Mouse (Mus musculus): Measurements from ENCODE around the gene Nphp3.
A peak's percentile ranks its signal among the peaks of the same experiment; 100 is the strongest.

Gene Nphp3

DNA sequence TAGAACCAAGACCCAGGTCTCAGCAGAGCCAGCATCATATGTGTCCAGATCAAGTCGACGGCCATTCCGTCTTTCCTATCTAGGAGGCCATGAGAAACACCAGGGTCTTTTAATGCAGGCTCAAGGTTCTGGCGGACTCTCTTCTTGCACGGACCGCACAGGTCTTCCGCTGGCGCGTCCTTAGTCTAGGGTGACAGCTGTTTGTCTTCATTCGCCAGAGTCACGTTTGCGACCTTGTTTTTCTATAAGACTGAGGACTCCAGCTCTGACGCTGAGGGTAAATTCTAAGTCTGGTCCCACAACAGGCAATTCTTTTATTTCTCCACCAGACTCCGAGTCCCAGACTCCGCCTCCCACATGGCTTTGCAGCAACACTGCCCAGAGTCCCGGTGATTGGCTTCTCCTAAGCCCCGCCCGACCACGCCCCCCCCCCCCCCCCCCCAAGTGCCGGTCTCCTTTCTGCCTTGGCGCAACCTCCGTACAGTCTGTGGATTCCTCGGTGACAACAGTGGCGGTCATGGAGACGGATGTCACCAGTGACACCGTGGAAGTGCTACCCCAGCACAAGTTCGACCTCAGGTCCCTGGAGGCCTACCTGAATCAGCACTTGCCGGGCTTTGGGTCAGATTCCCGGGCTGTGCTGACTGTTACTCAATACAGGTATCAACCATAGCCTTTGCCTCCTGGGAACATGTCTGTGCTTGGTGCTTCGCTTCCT is 61.1 kb downstream of the Nphp3 start, which contains the start of gene Acad11:
TSS of gene Acad11 (plus strand) at position 134 of the 718 bp plus-strand sequence.
- DNase-seq (ENCODE audit: low read depth, low spot score) = peak; percentile 92

DNA sequence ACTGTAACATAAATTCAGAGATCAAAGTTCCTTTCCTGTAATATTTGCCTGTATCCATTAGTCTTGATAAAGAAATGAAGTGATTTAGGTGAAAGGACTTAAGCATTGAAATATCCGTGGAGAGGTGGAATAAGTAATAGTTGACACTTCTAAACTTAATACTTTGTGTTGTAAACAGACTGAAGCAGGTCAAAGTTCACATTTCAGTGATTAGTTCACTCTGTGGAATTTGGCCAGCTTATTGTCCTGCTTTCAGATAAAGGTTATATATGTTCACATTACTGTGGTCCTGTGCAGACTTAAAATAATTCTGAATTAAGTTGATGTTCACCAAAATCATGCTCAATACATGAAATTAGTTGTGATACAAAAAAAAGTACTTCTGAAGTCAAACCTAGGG is 62.2 kb downstream of the Nphp3 start:
- DNase-seq (ENCODE audit: low read depth, low spot score) = no peak

DNA sequence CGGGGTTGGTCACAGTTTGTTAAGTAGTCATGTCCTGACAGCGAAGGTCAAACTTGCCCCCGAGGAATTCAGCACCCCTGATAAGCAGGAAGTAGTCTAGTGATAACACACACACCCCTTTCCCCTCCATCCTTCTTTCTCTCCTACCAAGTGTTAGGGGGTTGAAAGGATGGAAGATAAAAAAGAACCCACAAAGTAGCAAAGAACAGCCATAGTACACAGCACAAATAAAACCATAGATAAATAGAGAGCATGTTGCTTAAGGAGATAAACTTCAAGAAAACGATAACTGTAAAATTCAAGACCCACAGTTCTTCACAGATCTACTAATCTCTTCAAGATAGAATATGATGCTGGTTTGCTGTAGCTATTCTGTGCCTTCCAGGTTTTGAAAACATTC is 67.9 kb downstream of the Nphp3 start:
- no peak for DNase-seq (ENCODE audit: low read depth, low spot score)

DNA sequence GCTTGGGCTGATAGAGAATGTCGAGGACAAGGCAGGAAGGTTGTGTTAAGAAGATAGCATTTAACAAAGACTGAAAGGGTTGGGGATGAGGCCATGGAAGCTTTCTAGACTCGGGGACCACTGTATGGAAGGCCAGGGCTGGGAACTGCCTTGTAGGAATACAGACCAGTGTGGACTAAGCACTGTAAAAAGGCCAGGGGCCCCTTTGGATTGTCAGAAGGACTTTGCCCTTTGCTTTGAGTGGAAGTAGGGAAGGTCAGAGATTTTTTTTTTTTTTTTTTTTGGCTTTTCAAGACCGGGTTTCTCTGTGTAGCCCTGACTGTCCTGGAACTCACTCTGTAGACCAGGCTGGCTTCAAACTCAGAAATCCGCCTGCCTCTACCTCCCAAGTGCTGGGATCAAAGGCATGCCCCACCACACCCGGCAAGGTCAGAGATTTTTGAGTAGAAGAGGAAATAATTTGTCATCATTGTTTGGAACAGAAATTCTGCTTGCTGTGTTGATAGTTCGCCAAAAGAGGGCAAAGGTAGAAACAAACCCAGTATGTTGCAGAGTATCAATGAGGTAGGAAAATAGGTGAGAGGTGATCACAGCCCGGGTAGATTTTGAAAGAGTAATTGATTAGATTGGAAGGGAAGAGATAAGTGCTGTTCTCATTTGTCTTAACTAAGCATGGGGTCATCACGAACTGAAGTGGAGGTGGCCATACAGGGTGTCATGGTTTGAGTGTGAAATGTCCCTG is 68.7 kb downstream of the Nphp3 start:
- no peak for DNase-seq (ENCODE audit: low read depth, low spot score)

DNA sequence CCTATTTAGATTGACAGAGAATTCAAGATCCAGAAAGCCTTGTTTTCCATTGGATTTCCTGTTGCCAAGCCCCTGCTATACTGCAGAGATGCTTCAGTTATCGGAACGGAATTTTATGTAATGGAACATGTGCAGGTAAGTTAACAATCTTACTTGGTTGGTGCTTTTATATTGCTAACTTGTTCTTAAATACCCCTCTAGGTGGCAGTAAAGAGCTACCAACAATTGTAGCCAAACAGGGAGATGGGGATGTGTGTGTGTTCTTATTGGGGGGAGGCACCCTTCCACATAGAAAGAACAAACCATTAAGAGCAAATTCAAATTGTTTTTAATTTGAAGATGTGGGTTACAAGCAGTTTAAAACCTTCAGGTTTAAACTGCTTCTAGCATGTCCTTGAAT is 73.5 kb downstream of the Nphp3 start:
- DNase-seq (ENCODE audit: low read depth, low spot score) = peak; percentile 31

DNA sequence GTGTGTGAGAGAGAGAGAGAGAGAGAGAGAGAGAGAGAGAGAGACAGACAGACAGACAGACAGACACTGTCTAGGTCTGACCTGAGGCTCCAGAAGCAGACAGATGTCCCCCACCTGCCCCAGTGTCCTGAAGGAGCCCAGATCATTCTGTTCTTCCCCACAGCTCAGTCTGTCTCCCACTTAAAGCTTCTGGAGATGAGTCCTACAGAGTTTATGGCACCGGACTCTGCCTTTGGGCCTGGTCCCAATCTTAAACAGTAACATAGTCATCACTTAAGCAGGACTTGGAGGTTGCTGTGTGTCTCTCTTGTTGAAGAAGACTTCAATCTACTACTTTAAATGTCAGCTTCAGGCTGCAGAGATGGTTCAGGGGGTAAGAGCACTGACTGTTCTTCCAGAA is 76.4 kb downstream of the Nphp3 start:
- no peak for DNase-seq (ENCODE audit: low read depth, low spot score)

DNA sequence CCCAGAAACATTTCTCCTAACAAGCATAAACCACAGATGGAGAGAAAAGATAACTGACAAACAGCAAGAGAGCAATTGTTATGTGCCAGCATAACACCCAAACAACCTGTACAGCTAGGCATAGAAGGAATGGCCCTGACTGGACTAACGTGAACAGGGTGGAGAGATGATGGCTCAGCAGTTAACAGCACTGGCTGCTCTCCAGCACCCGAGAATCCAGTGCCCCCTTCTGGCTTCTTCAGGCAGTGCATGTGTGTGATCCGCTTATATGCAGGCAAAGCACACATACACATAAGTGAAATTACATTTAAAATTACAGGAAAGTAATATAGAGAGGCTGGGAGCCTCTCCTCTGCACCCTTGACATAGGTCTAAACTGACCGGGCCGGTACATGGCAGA is 77.0 kb downstream of the Nphp3 start:
- peak; percentile 38 for DNase-seq (ENCODE audit: low read depth, low spot score)

DNA sequence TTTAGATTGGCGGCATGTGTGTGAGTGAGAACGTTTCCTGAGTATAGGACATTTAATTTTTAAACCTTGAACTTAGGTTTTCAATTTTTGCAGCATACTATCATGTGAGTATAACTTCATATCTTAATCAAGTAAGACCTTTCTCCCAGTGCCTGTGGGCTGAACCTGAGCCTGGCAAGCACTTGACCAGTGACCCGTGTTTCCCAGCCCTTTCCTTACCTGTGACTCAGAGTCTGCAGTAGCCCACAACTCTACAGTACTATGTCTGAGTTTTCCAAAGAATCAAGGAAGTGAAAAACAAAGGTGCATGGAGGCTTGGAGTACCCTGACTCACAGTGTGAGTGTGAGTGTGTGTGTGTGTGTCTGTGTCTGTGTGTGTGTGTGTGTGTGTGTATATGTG is 77.7 kb downstream of the Nphp3 start:
- no peak for DNase-seq (ENCODE audit: low read depth, low spot score)

DNA sequence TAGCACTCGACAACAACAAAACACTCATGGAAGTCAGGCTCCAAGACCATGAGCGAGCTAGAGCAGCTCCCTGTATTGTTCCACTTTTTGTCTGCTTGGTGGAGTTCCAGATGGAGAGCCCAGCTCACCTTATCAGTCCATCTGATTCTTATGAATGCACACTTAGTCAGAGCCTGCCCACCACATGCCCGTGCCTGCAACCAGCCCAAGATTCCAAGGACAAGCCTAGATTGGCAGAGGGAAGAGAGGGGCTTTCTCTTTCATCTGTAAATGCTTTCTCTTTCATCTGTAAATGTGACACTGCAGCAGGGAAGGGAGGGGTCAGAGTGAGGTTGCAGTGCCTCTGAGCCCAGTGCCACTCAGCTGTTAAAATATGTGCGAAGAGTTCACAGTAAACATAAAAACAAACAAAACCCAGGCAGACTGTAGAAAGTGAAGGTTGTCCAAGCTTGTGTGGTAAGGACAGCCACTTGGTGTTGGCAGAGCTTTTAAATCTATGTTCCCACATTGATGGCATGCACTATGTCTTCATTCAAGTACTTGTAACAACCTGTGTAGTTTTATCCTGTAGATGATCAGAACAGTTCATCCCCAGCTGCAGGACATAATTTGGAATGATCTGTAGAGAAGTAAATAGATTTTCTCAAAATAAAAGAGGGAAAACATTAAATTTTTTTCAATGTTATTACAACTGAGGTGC is 83.5 kb downstream of the Nphp3 start:
- DNase-seq (ENCODE audit: low read depth, low spot score) = no peak

DNA sequence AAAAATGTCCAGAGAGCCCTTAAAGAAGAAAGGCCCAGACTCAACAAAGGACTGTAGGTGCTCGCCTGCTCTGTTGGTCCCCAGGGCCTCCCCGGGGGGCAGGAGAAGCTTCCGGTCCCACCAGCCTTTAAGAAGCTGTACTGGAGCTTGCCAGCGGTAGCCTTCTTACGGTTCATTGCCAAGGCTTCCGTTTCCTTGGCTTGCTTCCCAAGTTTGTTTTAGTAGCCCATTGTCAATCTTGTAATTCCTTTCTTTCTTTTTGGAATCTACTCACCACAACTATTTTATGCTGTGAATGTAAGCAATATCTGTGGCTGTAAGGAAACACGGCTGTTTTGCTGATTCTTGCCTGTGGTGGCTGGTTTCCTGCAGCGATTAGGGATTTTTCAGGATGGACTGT is 86.2 kb downstream of the Nphp3 start:
- DNase-seq (ENCODE audit: low read depth, low spot score) = no peak

DNA sequence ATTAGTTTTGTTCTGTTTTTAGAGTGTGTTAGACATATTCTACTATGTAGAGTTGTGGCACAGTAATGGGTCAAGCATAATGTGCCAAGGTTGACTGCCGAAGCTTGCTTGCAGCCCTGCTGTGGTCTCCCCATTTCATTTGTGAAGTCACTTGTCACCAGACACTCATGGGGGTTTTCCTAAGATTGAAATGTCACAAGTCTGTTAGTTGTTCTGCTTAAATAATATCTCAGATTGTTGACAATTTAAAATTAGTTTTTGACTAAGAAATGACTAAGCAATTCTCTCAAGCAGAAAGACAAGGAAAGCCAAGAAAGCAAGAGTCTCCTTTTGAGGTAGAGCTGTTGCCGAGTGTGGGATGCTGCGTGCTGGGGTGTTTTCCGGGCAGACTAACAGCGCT is 90.6 kb downstream of the Nphp3 start:
- no peak for DNase-seq (ENCODE audit: low read depth, low spot score)
